Mouse (Mus musculus) monocyte, adult 2 months (primary cell): ENCODE results near the gene Plekhm1.

Experiments used
- DNase-seq, 2 experiments: peaks; one replicate each; pipeline ENCODE4 v3.0.0; 2022; ENCODE audit warnings: low spot score in 2 of 2, low read depth in 1 of 2

The Plekhm1 gene

DNA sequence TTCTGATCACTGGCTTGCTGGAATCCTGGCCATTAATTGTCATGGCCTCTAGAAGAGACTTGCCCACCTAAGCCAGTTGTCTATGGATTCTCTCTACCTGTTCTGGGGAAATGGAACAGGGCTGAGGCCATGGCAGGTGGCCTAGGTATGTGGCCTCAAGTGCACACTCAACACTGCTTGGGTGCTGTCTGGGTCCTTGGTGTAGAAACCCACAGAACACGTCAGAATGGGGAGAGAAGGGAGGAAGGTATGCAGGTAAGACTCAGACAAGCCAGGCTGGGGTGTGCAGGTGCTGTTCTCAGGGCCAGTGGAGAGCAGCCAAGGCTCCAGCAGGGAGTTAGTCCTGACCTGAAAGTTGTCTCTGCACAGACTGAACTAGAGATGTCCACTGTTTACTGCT is 94.4 kb downstream of the Plekhm1 start:
- DNase-seq: no peak

DNA sequence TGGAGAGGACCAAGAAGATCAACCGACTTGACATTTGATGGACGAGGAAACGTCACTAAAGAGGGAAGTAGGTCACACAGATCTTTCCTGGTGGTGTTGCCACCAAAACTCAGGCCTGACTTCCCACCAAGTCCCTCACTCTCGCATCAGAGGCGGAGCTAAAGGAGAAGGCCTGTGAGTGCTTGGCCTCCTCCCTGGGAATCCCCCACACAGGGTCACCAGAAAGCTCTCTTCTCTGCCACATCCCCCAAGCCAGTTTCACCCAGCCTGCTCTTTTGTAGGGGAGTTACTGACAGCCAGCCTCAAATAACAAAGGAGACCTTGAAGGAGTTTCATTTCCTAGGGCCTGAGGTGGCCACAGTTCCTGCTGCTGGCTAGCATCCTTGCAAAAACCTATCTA is 97.1 kb downstream of the Plekhm1 start:
- peak in 1 of 2 experiments; percentile 66 for DNase-seq

DNA sequence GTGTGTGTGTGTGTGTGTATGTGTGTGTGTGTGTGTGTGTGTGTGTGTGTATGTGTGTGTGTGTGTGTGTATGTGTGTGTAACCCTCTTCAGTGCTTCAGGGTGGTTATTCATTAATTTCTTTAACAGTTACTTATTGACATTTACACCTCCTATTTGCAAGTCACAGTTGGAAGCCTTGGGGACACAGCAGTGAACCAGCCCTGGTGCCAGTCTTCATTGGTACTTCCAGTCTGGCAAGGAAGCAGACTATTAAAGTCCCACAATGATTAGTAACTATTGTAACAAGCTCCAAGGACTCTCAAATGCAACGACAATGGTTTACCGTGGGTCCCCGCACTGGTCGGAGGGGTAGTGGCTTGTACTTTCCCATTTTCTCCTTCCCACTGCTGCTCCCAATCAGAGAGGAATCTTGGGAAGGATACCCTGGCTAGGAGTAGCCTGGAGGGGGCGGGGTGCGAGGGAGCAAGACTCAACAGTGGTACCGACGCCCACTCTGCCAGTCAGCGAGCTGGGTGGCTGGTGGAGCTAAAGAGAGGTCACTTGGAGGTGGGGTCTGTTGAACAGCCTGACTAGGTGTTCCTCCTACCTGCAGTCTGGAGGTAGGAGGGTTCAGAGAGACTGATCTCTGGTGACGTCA is 97.6 kb downstream of the Plekhm1 start:
- no peak for DNase-seq
